Mouse (Mus musculus): ENCODE results near the gene Nosip.
A peak's percentile ranks its signal among the peaks of the same experiment; 100 is the strongest.

DNA sequence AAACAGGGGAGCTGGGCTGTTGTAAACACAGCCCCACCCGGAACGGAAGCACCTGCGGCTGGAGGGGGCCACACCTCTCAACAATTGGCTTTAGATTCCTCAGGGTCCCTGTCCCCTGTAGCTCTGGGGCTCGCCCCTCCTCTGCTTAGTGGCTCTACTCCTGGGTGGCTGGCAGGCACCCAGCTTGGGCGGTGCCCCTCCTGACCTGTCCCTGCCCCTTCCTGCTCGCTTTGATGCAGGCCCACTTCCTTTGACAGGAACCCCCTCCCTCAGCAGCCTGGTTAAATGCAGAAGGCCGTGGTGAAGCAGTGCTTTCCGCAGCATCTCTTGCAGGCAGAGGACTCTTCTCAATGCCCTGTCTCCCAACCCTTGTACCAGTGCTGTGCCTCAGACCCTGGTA is 59.2 kb downstream of the Nosip start:
- no peak for TF ChIP-seq CTCF (IDR thresholded peaks at IDR 0.05; ENCODE audit: borderline replicate concordance, insufficient read depth, low read length)
- TF ChIP-seq POLR2A (IDR thresholded peaks at IDR 0.05; ENCODE audit: low read depth, low read length): 0 out of 2 replicates have a peak, but pooled peaks have one; percentile 22
